Mouse (Mus musculus) cerebellum, adult 2 months (tissue): ENCODE data around the gene Slc25a36. TPM values are rescaled to one million over a fixed set of nuclear protein-coding genes. Genes with fewer than 3 reads are reported as not detected.

ENCODE experiments used
- DNase-seq, 2 experiments: peaks; one replicate each; pipeline ENCODE4 v3.0.0; 2021
- H3K27ac ChIP-seq: fragments of 200-500 bp; 2 replicates; pipeline ENCODE4 v1.5.1; 2012; ENCODE audit warnings: low read length, control low read depth, inconsistent platforms; ENCODE audit not compliant: insufficient read depth
- H3K27me3 ChIP-seq: fragments of 200-500 bp; 2 replicates; pipeline ENCODE4 v1.6.1; 2012; ENCODE audit warnings: inconsistent platforms, mild to moderate bottlenecking, low read length, moderate library complexity; ENCODE audit not compliant: control insufficient read depth, insufficient read depth
- H3K4me1 ChIP-seq: fragments of 200-500 bp; 2 replicates; pipeline ENCODE4 v1.6.1; 2011; ENCODE audit warnings: low read length; ENCODE audit not compliant: control insufficient read depth, insufficient read depth
- H3K4me3 ChIP-seq: fragments of 200-500 bp; replicated peaks from 2 replicates; pipeline ENCODE3; 2011; ENCODE audit warnings: mild to moderate bottlenecking, low read depth, low read length, control low read depth; ENCODE audit not compliant: insufficient read depth
- CTCF ChIP-seq: fragments of 200-500 bp; IDR thresholded peaks from 2 replicates; pipeline ENCODE4 v1.5.1; 2011; ENCODE audit warnings: low read depth, mild to moderate bottlenecking, control low read depth, low read length, moderate library complexity, borderline replicate concordance; ENCODE audit not compliant: insufficient read depth
- POLR2A ChIP-seq: fragments of 200-500 bp; IDR thresholded peaks from 2 replicates; pipeline ENCODE4 v1.6.1; 2011; ENCODE audit warnings: low read length, control low read depth, borderline replicate concordance; ENCODE audit not compliant: insufficient read depth
- WGBS: fragments of 180-500 bp; shearing (Covaris S2); methylation state at CpG from one replicate; pipeline ENCODE4 v1.1.7; 2018; 5-methylcytosine and 5-hydroxymethylcytosine counted together
- polyA plus RNA-seq: library from polyadenylated mRNA; depleted of rRNA; stranded (reverse); fragments of >200 nt; gene quantifications from 2 replicates; pipeline ENCODE4 v1.2.3, GENCODE M21; 2012

The Slc25a36 gene
- polyA plus RNA-seq, 1 experiment, result 53.2 TPM

DNA sequence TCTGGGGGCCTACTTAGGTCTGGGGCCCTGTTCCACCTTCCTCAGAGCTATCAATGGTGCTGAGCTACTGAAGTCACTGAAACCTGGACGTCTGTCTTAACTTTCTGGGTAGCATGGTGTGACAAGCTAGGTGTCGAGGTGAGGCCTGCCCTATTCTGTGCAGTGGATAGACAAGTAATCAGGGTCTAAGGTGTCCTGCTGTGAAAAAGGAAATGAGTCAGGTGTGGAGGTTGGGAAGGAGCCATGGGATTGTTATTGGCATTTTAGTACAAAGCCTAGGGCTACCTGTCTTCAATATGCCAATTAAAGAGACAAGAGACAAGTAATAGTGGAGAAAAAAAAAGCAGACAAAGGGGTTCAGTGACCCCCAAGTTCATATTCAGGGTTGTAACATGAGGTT, 30.8 kb upstream of the Slc25a36 start:
- Histone ChIP-seq H3K4me3 (no peak overlapping the region), H3K4me1 (no peaks in the 10 kb centered on the region), H3K27ac (no peak overlapping the region), H3K27me3 (no peaks in the 10 kb centered on the region)
- DNase-seq, result no peak
- 65% methylated on average over 2 of the region's 2 CpGs for WGBS
- TF ChIP-seq CTCF, result no peak
- TF ChIP-seq POLR2A, result no peak

DNA sequence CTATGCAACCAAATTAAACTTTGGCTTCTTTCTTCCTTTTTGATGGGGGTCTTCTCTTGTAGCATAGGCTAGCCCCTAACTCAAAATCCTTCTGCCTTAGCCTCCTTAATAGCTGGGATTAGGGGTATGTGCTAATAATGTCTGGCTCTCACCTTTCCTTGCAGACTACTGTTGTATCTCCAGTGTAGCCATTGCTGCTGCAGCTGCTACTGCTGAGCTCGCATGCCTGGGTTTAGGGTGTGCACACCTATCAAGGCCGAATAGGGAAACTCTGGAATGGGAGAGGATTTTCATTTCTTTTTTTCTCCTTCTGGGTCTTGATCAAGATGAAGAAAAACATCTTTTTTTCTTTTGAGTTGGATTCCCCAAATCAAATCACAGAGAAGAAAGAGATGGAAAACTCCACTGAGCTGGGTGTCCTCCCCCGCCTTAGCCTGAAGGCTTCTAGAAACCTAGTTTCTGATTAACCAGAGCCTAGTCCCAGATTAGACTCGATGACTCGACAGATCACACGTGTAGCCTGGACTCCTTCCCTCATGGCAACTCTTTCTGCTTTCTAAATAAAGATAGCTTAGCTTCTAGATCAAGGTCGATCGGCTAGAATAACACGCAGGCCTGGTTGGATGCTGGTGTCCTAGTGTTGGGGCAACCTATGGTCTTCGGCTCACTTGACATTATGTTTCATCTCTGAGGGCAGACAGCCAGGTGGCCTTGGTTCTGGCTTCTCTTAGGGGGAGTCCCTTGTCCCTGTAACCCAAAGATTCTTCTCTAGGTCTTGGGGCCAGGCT, 29.4 kb upstream of the Slc25a36 start:
- 91% methylated on average over 10 of the region's 10 CpGs for WGBS
- no peak for DNase-seq
- no peaks in the 10 kb centered on the region for H3K27me3 ChIP-seq
- H3K4me1 ChIP-seq, result no peaks in the 10 kb centered on the region
- TF ChIP-seq CTCF, result no peak
- TF ChIP-seq POLR2A, result no peak
- no peak overlapping the region for H3K27ac ChIP-seq
- H3K4me3 ChIP-seq, result no peak overlapping the region

DNA sequence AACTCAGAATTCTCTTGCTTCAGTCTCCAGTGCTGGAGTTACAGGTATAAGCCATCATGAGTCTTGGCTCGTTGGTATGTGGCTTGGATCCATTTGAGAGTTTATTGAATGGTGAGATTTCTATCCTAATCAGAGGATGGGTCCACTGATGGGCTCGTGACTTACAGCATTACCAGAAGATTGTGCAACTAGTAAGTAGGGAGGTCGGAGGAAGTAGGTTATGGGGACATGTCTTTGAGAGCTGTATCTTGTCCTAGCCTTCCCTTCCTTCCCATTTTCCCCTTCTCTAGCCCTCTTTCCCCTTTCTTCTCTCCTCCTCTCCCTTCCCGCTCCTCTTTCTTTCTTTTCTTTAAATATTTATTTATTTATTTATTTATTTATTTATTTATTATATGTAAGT, 26.7 kb upstream of the Slc25a36 start:
- TF ChIP-seq POLR2A (no peak), CTCF (no peak)
- whole genome bisulfite sequencing, result 91% methylated on average over 4 of the region's 4 CpGs
- DNase-seq, result no peak

DNA sequence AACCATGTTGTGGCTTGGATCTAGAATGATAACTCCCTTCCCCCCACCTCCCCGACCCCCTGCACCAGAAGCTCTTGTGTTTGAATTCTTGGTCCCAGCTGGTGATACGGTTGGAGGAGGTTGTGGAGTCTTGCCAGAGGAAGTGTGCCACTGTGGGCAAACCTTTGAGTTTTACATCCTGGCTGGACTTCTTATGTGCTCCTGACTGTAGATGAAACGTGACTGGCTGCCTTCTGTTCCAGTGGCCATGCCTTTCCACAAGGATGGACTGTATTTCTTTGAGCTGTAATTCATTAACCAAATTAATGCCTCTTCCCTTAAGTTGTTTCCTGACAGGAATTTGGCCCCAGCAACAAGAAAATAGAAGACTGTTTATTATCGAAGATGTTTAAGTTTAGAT, 26.2 kb upstream of the Slc25a36 start:
- 47% methylated on average over 4 of the region's 4 CpGs for WGBS
- Histone ChIP-seq H3K4me1 (no peaks in the 10 kb centered on the region), H3K4me3 (no peak overlapping the region), H3K27me3 (no peaks in the 10 kb centered on the region; the same call in 1 of the 2 replicates), H3K27ac (no peak overlapping the region)
- no peak for TF ChIP-seq POLR2A
- no peak for TF ChIP-seq CTCF
- no peak for DNase-seq

More for the DNA sequence above, 26.7 kb upstream of the Slc25a36 start:
- Histone ChIP-seq H3K27me3 (no peaks in the 10 kb centered on the region; the same call in 1 of the 2 replicates), H3K4me1 (no peaks in the 10 kb centered on the region), H3K27ac (no peak overlapping the region), H3K4me3 (no peak overlapping the region)

DNA sequence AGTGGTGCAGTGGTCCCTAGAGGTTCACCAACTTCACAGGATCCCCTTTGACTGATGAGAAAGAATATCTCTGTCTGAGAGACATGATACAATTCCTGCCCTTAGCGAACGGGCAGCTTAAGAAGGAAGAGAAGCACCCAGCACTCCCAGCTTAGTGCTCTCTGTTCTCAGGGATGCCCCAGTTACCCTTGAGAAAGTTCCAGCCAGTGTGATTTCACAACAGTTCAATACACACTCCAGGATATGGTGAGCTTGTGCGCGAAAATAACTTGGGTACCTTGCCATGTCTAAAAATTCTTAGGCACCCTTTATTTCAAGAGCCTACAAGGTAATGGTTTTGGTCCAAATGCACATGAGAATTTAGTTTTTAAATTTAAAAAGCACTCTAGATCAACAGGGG, 24.9 kb upstream of the Slc25a36 start:
- no peak for DNase-seq
- Histone ChIP-seq H3K4me1 (no peaks in the 10 kb centered on the region), H3K4me3 (no peak overlapping the region), H3K27ac (no peak overlapping the region), H3K27me3 (no peaks in the 10 kb centered on the region; the same call in 1 of the 2 replicates)
- TF ChIP-seq POLR2A (no peak), CTCF (no peak)
- 91% methylated on average over 4 of the region's 4 CpGs for WGBS

DNA sequence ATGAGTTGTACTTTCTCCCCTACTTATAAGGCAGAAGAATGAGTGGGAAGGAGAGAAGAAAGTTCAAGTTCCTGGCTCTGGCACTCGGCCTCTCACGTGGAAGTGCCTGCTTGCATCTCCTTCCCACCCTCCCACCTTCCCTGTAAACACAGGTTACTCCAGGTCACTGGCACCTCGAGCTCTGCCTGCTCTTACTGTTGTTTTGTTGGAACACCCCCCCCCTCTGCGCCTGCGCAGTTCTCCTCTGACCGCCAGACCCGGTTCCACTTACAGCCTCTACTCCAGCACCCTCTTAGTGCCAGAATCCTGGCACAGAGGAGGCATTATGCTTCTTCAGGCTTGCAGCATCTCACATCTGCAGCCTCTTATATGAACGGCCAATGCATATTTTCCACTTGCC, 22.2 kb upstream of the Slc25a36 start:
- 62% methylated on average over 8 of the region's 8 CpGs for WGBS
- TF ChIP-seq POLR2A, result no peak
- no peak for TF ChIP-seq CTCF
- H3K4me3 ChIP-seq, result no peak overlapping the region
- H3K4me1 ChIP-seq, result no peaks in the 10 kb centered on the region
- H3K27ac ChIP-seq, result no peak overlapping the region
- DNase-seq, result no peak
- no peaks in the 10 kb centered on the region; the same call in 1 of the 2 replicates for H3K27me3 ChIP-seq

DNA sequence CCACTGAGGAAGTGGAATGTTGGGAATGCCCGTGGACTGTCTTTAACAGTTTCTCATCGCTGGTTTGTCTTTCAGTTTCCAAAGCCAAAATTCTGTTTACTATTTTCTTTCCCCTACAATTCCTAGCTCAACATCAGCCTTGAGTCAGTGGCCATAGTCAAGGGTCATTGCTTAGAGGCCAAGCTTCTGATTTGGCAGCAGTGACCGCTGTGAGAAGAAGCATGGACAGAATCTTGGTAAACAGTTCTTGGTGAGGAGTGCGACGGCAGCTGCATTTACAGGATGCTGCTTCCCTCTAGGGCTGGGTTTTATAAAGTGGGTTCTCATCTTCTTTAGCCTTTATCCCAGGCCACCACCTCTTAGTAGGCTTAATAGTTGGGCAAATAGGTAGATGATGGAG, 19.0 kb upstream of the Slc25a36 start:
- no peak overlapping the region for H3K4me3 ChIP-seq
- no peaks in the 10 kb centered on the region; the same call in 1 of the 2 replicates for H3K27me3 ChIP-seq
- TF ChIP-seq POLR2A (no peak), CTCF (no peak)
- no peaks in the 10 kb centered on the region for H3K4me1 ChIP-seq
- 87% methylated on average over 5 of the region's 5 CpGs for WGBS
- no peak for DNase-seq
- H3K27ac ChIP-seq, result no peak overlapping the region
